Mouse (Mus musculus) CH12.LX (cell line): Measurements from ENCODE around the gene Slc25a20.

ENCODE experiments used
- BHLHE40 ChIP-seq: IDR thresholded peaks from 2 replicates; pipeline ENCODE4 v1.6.1; 2011; ENCODE audit warnings: mild to moderate bottlenecking, low read depth, low read length, improper control_type of control experiment
- CHD2 ChIP-seq: IDR thresholded peaks from 2 replicates; pipeline ENCODE4 v1.6.1; 2011; ENCODE audit warnings: low read length, improper control_type of control experiment
- CTCF ChIP-seq, 2 experiments: IDR thresholded peaks in 1 of 2; conservative IDR thresholded peaks in 1 of 2; 2 replicates each; pipeline ENCODE4 v1.5.1; 2011 to 2012; ENCODE audit warnings: low read depth in 2 of 2, low read length in 2 of 2, improper control_type of control experiment in 1 of 2, inconsistent platforms in 1 of 2, mild to moderate bottlenecking in 1 of 2, moderate library complexity in 1 of 2
- E2F4 ChIP-seq: IDR thresholded peaks from 2 replicates; pipeline ENCODE4 v1.6.1; 2011; ENCODE audit warnings: low read depth, low read length, improper control_type of control experiment; ENCODE audit not compliant: insufficient replicate concordance
- ELF1 ChIP-seq: IDR thresholded peaks from 2 replicates; pipeline ENCODE4 v1.6.1; 2014; ENCODE audit warnings: low read depth, mild to moderate bottlenecking, inconsistent platforms, low read length, improper control_type of control experiment
- EP300 ChIP-seq: IDR thresholded peaks from 2 replicates; pipeline ENCODE4 v1.6.1; 2011; ENCODE audit warnings: low read length, improper control_type of control experiment
- ETS1 ChIP-seq: conservative IDR thresholded peaks from 2 replicates; pipeline ENCODE4 v1.6.1; 2012; ENCODE audit warnings: low read depth, mild to moderate bottlenecking, inconsistent platforms, low read length, improper control_type of control experiment, moderate library complexity
- KAT2A ChIP-seq: IDR thresholded peaks from 2 replicates; pipeline ENCODE4 v1.6.1; 2012; ENCODE audit warnings: low read length, improper control_type of control experiment, inconsistent platforms; ENCODE audit not compliant: insufficient replicate concordance
- MAX ChIP-seq: IDR thresholded peaks from 2 replicates; pipeline ENCODE4 v1.6.1; 2011; ENCODE audit warnings: low read length, improper control_type of control experiment
- POLR2A ChIP-seq: IDR thresholded peaks from 2 replicates; pipeline ENCODE4 v1.6.1; 2011; ENCODE audit warnings: low read depth, mild to moderate bottlenecking, improper control_type of control experiment, low read length
- RCOR1 ChIP-seq: conservative IDR thresholded peaks from 2 replicates; pipeline ENCODE4 v1.6.1; 2012; ENCODE audit warnings: low read depth, mild to moderate bottlenecking, inconsistent platforms, low read length, improper control_type of control experiment
- SMC3 ChIP-seq: IDR thresholded peaks from 2 replicates; pipeline ENCODE4 v1.6.1; 2011; ENCODE audit warnings: low read depth, low read length, improper control_type of control experiment
- ZMIZ1 ChIP-seq: IDR thresholded peaks from 2 replicates; pipeline ENCODE4 v1.6.1; 2012; ENCODE audit warnings: low read depth, mild to moderate bottlenecking, inconsistent platforms, low read length, improper control_type of control experiment

- TF ChIP-seq CHD2 = no peak
- no peak for TF ChIP-seq ZMIZ1
- no peak for TF ChIP-seq BHLHE40
- TF ChIP-seq ETS1 = no peak
- TF ChIP-seq CTCF (conservative IDR thresholded peaks at IDR 0.05 in 1 of 2, IDR thresholded peaks at IDR 0.05 in 1 of 2; ENCODE audit: low read depth in 2 of 2, low read length in 2 of 2) = no peak
- no peak for TF ChIP-seq E2F4
- TF ChIP-seq POLR2A = no peak
- no peak for TF ChIP-seq SMC3
- no peak for TF ChIP-seq KAT2A
- TF ChIP-seq MAX = no peak
- no peak for TF ChIP-seq RCOR1
- no peak for TF ChIP-seq EP300
- TF ChIP-seq ELF1 = no peak
Observed at GRCm38 (mm10) chr9:108654566-108655464, 7.1 kb upstream of the Slc25a20 start.
